Comparison of ENCODE assay signal across 23 mouse cellular contexts in genomic region chr6:136614156-136614555, GRCm38 (mm10). TPM values are rescaled to one million over a fixed set of nuclear protein-coding genes. Genes with fewer than 3 reads are reported as not detected.
DNase-seq lines count a peak whose midpoint lies in the region; ATAC-seq and TF ChIP-seq lines count a peak whose summit lies in the region.
"Had no signal": no experiment of that assay in that cellular context is flagged by ENCODE, and none has a peak within 500 bp of the region (broad histone marks: within the 10 kb centered on the region; RNA-seq: fewer than 3 reads in every experiment).

No protein-coding gene starts in this region.

- H3K36me3 ChIP-seq in hindbrain, embryonic 15.5 days = peaks cover 14% of the 10 kb centered on the region
- peaks cover 37% of the 10 kb centered on the region for H3K36me3 ChIP-seq in hindbrain, embryonic 10.5 days
- no peaks in the 10 kb centered on the region; the same call in 1 of the 2 replicates for H3K36me3 ChIP-seq in hindbrain, postnatal 0 days (ENCODE audit: insufficient read depth, low read length)
- H3K36me3 ChIP-seq in forebrain, embryonic 10.5 days (replicated peaks) = peaks cover 32% of the 10 kb centered on the region

- H3K9ac ChIP-seq in hindbrain, embryonic 15.5 days = no peak overlapping the region
- no peak overlapping the region for H3K9ac ChIP-seq in hindbrain, postnatal 0 days (replicated peaks; ENCODE audit: low read length)
- H3K9ac ChIP-seq: embryonic facial prominence, embryonic 15.5 days; intestine, embryonic 15.5 days; limb, embryonic 12.5 days; liver, embryonic 12.5 days; stomach, embryonic 15.5 days had no signal

- H3K4me1 ChIP-seq in hindbrain, embryonic 15.5 days (replicated peaks) = no peaks in the 10 kb centered on the region
- H3K4me1 ChIP-seq in hindbrain, embryonic 10.5 days (replicated peaks) = no peaks in the 10 kb centered on the region
- H3K4me1 ChIP-seq in hindbrain, postnatal 0 days (ENCODE audit: insufficient read depth, low read length) = no peaks in the 10 kb centered on the region
- H3K4me1 ChIP-seq in forebrain, embryonic 10.5 days = no peaks in the 10 kb centered on the region
- H3K4me1 ChIP-seq: embryonic facial prominence, embryonic 15.5 days; intestine, embryonic 15.5 days; limb, embryonic 12.5 days; liver, embryonic 12.5 days; stomach, embryonic 15.5 days had no signal

- TF ChIP-seq CTCF in hindbrain, postnatal 0 days (IDR thresholded peaks at IDR 0.05; ENCODE audit: low read depth) = no peak

- H3K27ac ChIP-seq in hindbrain, embryonic 15.5 days (replicated peaks) = no peak overlapping the region
- H3K27ac ChIP-seq in hindbrain, embryonic 10.5 days = no peak overlapping the region
- no peak overlapping the region for H3K27ac ChIP-seq in hindbrain, postnatal 0 days
- H3K27ac ChIP-seq in forebrain, embryonic 10.5 days = no peak overlapping the region
- H3K27ac ChIP-seq: embryonic facial prominence, embryonic 15.5 days; gastrocnemius, adult 2 months; heart, adult 2 months; intestine, embryonic 15.5 days; limb, embryonic 12.5 days; liver, embryonic 12.5 days; stomach, embryonic 15.5 days had no signal

- no peaks in the 10 kb centered on the region for H3K27me3 ChIP-seq in hindbrain, embryonic 15.5 days
- H3K27me3 ChIP-seq in hindbrain, embryonic 10.5 days (ENCODE audit: insufficient read depth, poor library complexity, severe bottlenecking) = no peaks in the 10 kb centered on the region
- no peaks in the 10 kb centered on the region for H3K27me3 ChIP-seq in hindbrain, postnatal 0 days (ENCODE audit: insufficient read depth, low read length)
- no peaks in the 10 kb centered on the region for H3K27me3 ChIP-seq in forebrain, embryonic 10.5 days (ENCODE audit: poor library complexity, severe bottlenecking)
- H3K27me3 ChIP-seq: CH12.LX; embryonic facial prominence, embryonic 15.5 days; intestine, embryonic 15.5 days; limb, embryonic 12.5 days; liver, embryonic 12.5 days; stomach, embryonic 15.5 days had no signal

- ATAC-seq in hindbrain, embryonic 15.5 days (ENCODE audit: low FRiP score, low read depth) = peak; percentile 43
- peak; percentile 91 for ATAC-seq in cerebellum, adult (ENCODE audit: insufficient number of reproducible peaks, low FRiP score, low TSS enrichment)
- peak; percentile 56 for ATAC-seq in hindbrain, postnatal 0 days
- ATAC-seq: intestine, embryonic 15.5 days; liver, embryonic 12.5 days had no signal

- no peak for DNase-seq in hindbrain, embryonic 10.5 days (ENCODE audit: low spot score)
- peak; percentile 92 for DNase-seq in cerebellum, adult 9-10 months
- DNase-seq in hindbrain, postnatal 0 days (ENCODE audit: low spot score) = peak; percentile 47
- DNase-seq in urinary bladder, postnatal 25 days (ENCODE audit: low spot score) = no peak
- no peak for DNase-seq in forebrain, embryonic 10.5 days (ENCODE audit: extremely low spot score, low spot score)
- DNase-seq: adrenal gland, postnatal 25 days; gastrocnemius, adult 2 months; heart, adult 2 months; heart, postnatal 36 days; kidney, adult 9 months; kidney, postnatal 4 days; lung, adult 2 months; lung, postnatal 36 days; right cerebral cortex, postnatal 25 days; thymus, adult 18-20 months had no signal

- H3K9me3 ChIP-seq in hindbrain, embryonic 15.5 days = no peaks in the 10 kb centered on the region
- peaks cover 7% of the 10 kb centered on the region for H3K9me3 ChIP-seq in hindbrain, embryonic 10.5 days
- no peaks in the 10 kb centered on the region for H3K9me3 ChIP-seq in hindbrain, postnatal 0 days (ENCODE audit: low read length)
- H3K9me3 ChIP-seq in forebrain, embryonic 10.5 days = peaks cover 8% of the 10 kb centered on the region; the same call in 1 of the 2 replicates
- H3K9me3 ChIP-seq: embryonic facial prominence, embryonic 15.5 days; intestine, embryonic 15.5 days; stomach, embryonic 15.5 days had no signal

- no peak overlapping the region for H3K4me2 ChIP-seq in hindbrain, embryonic 15.5 days
- H3K4me2 ChIP-seq in hindbrain, postnatal 0 days (ENCODE audit: low read depth, low read length) = no peak overlapping the region
- H3K4me2 ChIP-seq: embryonic facial prominence, embryonic 15.5 days; intestine, embryonic 15.5 days; limb, embryonic 12.5 days; liver, embryonic 12.5 days; stomach, embryonic 15.5 days had no signal

- WGBS in hindbrain, embryonic 15.5 days = 65% methylated on average over 3 of the region's 3 CpGs
- WGBS in hindbrain, embryonic 10.5 days = 79% methylated on average over 3 of the region's 3 CpGs
- 68% methylated on average over 3 of the region's 3 CpGs for WGBS in hindbrain, postnatal 0 days
- WGBS in forebrain, embryonic 10.5 days = 89% methylated on average over 3 of the region's 3 CpGs

- H3K4me3 ChIP-seq in hindbrain, embryonic 15.5 days = no peak overlapping the region
- no peak overlapping the region for H3K4me3 ChIP-seq in hindbrain, embryonic 10.5 days
- H3K4me3 ChIP-seq in hindbrain, postnatal 0 days (ENCODE audit: low read length) = no peak overlapping the region
- no peak overlapping the region for H3K4me3 ChIP-seq in forebrain, embryonic 10.5 days
- H3K4me3 ChIP-seq: embryonic facial prominence, embryonic 15.5 days; gastrocnemius, adult 2 months; heart, adult 2 months; intestine, embryonic 15.5 days; limb, embryonic 12.5 days; liver, embryonic 12.5 days; stomach, embryonic 15.5 days had no signal

RNA-seq across cellular contexts. Expression of gene Plbd1, which starts 47.6 kb away (rescaled TPM):
- polyA plus RNA-seq in hindbrain, embryonic 15.5 days (2015; fragmentation: Nextera tagmentation; extraction: Ambion mirVana) = 1.3 and 1.5 TPM in 2 replicates
- 1.8 TPM in 2 replicates for polyA plus RNA-seq in hindbrain, embryonic 10.5 days (2016; fragmentation: Nextera tagmentation; extraction: Ambion mirVana)
- 0.32 TPM in 1 of 2 replicates, not detected in the other for total RNA-seq in hindbrain, postnatal 0 days (2014; rRNA removed)
- polyA plus RNA-seq in hindbrain, postnatal 0 days (2015; fragmentation: Nextera tagmentation; extraction: Ambion mirVana) = 1.3 and 1.4 TPM in 2 replicates
- 1.0 and 1.1 TPM in 2 replicates for polyA plus RNA-seq in forebrain, embryonic 10.5 days (2016; fragmentation: Nextera tagmentation; extraction: Ambion mirVana)
- total RNA-seq: CH12.LX had no signal

Comparison
In these comparisons a context has a peak if more than half of its experiments do, and no peak if none do; other contexts are left out.
1. DNase-seq: peak in cerebellum, adult 9-10 months (single experiment) and hindbrain, postnatal 0 days (single experiment); none in hindbrain, embryonic 10.5 days (single experiment), urinary bladder, postnatal 25 days (single experiment) and forebrain, embryonic 10.5 days (single experiment).
2. Peak in every context shown above with its lines, with median percentiles within 50 percentile points of each other: ATAC-seq.